Mouse (Mus musculus) testis, adult 2 months (tissue): Measurements from ENCODE around the gene Foxn3.

Source experiments
- CTCF ChIP-seq: fragments of 200-500 bp; IDR thresholded peaks from 2 replicates; pipeline ENCODE4 v1.5.1; 2012; ENCODE audit warnings: low read depth, mild to moderate bottlenecking, inconsistent platforms, low read length, moderate library complexity; ENCODE audit not compliant: control insufficient read depth, insufficient read depth, insufficient replicate concordance
- POLR2A ChIP-seq: fragments of 200-500 bp; IDR thresholded peaks from 2 replicates; pipeline ENCODE4 v1.6.1; 2012; ENCODE audit warnings: low read depth, mild to moderate bottlenecking, inconsistent platforms, low read length, moderate library complexity; ENCODE audit not compliant: control insufficient read depth

GRCm38 (mm10) chr12:99149193-99149592, 414.2 kb downstream of the Foxn3 start:
- TF ChIP-seq POLR2A (no peak), CTCF (no peak)
